Mouse (Mus musculus) thymus, adult 18-20 months (tissue): ENCODE measurements around the gene Arl9.
"Not testable (repeated sequence)": the region's sequence is repeated elsewhere in the genome, so short reads cannot be mapped to it uniquely, and the experiment has no call there.

ENCODE experiments used
- DNase-seq, 2 experiments: peaks; one replicate each; pipeline ENCODE4 v3.0.0; 2022; ENCODE audit warnings: mixed read lengths in 2 of 2

Arl9 gene

DNA sequence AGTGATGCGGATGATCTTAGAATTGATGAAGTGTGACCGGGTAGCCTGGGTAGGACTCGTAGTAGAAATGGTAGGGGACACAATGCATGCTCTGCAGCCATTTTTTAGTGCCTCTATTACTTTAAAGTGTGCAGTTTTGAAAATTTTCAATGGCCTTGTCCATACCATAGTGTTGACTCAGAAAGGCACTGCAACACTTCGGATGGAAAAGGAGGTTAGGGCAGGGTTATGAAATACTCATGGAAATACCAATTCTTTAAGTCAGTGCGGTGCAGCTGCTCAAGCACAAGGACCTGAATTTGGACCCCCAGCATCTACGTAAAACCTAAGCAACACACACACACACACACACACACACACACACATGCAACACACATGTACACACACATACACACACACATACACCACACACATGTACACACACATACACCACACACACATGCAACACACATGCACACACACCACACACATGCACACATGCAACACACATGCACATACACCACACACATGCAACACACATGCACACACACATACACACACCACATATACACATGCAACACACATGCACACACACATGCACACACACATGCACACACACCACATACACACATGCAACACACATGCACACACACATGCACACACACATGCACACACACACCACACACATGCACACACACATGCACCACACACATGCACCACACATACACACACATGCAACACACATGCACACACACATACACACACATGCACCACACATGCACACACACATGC lies at the start of gene Arl9:
Gene Arl9 (plus strand): TSS at position 5 of the 771 bp plus-strand sequence.
- DNase-seq: no peak

- no peak for DNase-seq
Measured at GRCm38 (mm10) chr5:76954271-76954900, 49.5 kb upstream of the Arl9 start.

DNA sequence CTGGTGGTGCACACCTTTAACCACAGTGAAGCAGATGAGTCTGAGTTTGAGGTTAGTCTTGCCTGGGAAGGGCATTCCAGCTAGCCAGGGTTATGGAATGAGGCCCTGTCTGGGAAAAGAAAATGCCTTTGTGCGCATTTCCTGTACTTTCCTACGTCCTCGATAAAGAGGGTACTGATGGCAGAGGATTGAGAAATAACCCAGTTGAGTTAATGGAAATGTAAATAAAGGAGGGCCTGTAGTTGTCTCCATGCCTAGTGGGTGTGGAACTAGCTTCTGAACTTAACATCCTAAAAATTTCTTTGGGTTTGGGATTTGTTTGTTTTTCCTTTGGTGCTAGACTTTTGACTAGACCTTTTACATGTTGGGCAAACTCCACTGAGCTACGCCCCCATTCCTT lies 48.4 kb upstream of the Arl9 start:
- DNase-seq: no peak

GRCm38 (mm10) chr5:76957954-76958353 lies 45.9 kb upstream of the Arl9 start:
- no peak for DNase-seq

DNA sequence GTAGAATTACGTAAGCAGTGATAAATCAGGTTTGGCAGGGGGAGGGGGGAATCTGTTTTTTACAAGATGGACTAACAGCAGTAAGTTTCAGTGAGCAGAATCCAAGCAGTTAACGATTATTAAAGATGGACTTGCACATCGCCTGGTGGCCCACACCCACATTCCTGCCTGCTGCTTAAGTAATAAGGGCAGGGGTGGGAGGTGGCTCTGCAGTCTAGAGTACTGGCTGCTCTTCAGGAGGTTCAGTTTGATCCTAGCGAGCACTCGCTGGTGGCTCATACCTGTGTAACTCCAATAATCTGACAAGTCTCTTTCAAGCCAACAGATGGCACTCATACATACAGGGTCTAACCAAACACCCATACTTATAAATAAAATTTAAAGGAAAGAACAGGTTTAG lies 44.3 kb upstream of the Arl9 start:
- DNase-seq: no peak

DNA sequence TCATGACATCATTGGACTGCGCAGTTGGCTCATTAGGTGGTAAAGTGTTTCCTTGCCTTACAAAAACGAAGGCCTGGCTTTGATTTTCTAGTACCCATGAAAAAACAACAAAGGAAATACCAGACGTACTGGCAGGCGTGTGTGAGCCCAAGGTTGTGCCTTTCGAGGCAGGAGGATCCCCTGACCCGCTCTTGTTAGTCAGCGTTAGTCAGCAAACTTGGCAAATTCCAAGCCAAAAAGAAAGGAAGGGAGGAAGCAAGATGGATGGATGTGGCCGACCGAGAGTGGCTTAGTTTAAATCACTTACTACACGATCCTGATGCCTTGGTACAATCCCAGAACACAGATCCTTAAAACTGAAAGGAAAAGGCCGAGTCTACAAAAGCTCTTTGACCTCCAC lies 41.3 kb upstream of the Arl9 start:
- DNase-seq: no peak

DNA sequence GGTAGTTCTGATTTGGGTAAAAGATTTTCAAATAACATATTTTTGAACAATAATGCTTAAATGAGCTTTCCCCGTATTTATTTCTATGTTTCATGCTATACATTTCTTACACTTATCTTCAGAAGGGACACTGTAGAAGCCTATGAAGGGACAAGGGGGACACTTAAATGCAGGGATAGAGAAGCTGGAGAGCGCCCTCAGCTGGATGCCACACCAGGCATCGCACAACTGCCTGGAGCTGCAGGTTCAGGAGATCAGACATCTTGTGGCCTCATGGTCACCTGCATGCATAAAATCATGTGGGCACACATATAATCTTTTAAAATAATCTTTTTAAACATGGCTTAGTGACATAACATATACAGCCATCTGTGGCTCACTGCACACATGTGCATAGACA lies 39.2 kb upstream of the Arl9 start:
- no peak for DNase-seq

- DNase-seq: no peak
Measured at GRCm38 (mm10) chr5:76969250-76969649, 34.6 kb upstream of the Arl9 start.

DNA sequence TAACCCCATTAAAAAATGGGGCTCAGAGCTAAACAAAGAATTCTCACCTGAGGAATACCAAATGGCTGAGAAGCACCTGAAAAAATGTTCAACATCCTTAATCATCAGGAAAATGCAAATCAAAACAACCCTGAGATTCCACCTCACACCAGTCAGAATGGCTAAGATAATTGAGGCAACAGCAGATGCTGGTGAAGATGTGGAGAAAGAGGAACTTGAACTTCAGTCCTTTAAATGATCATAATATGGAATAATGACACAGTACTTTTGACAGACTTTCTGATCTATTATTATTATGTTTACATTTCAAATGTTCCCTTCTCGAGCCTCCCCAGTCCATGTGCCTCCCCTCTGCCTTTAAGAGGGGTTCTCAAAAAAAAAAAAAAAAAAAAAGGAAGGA lies 32.7 kb upstream of the Arl9 start:
- not testable (repeated sequence) for DNase-seq

DNA sequence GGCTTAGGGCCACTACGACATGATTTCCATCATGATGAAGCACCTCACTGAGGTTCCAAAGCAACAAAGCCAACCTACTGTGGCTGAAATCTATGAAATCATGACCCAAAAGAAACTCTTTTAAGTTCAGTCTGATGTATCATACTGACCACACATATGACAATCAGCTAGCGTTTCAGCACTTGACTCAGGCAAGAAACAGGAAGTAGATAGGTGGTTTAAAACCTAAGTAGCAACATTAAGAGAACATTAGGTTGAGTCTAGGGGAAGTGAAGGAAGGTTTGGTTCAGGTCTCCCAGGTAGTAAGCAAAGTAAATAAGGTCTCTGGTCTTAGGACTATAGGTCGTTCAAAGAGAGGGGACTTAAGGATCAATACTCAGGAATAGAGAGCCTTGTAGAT lies 30.4 kb upstream of the Arl9 start:
- DNase-seq: no peak

GRCm38 (mm10) chr5:76974207-76974553 lies 29.7 kb upstream of the Arl9 start:
- no peak for DNase-seq

GRCm38 (mm10) chr5:76974554-76975285 lies 29.1 kb upstream of the Arl9 start, which contains the start of gene Srp72:
TSS of gene Srp72 (plus strand) at chr5:76974683.
- peak; percentile 71 to 72 for DNase-seq

DNA sequence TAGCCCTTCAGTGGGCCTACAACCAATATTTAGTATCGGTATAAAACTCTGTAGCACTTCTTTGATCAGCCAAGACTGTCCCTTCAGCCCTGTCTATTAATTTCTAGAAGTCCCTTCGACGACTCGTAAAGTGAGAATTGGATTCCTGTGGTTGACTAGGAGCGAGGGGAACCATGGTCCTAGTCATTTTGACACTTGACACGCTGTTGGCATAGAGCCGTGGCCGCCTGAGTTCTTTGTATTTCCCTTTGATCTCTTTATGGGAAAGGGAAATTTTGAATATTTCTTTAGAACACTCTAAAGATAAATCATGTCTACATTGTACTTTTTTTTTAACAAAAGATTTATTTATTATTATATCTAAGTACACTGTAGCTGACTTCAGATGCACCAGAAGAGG lies 28.1 kb upstream of the Arl9 start:
- DNase-seq: no peak

GRCm38 (mm10) chr5:76984015-76984414 lies 19.8 kb upstream of the Arl9 start:
- no peak for DNase-seq

GRCm38 (mm10) chr5:76990789-76991188 lies 13.1 kb upstream of the Arl9 start:
- DNase-seq: no peak

GRCm38 (mm10) chr5:76993174-76993814 lies 10.6 kb upstream of the Arl9 start:
- no peak for DNase-seq

DNA sequence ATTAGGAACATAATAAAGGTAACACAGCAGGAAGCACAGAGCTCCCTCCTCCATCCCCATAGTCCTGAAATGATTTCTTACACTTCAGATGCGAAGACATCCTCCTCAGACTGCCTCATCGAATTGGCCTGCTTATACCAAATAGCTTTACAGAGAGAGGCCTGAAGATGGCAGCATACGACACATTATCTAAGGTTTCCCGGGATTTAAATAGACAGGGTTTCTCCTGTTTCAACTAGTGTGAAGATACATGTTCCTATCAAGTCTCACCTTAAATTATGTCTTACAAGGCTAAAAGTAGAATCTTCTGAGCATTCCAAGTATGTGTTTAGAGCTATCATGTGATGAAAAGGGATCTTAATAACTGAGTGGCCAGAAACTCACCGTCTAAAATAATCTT lies 5.4 kb upstream of the Arl9 start:
- no peak for DNase-seq

- DNase-seq: no peak
Measured at GRCm38 (mm10) chr5:77001192-77001591, 2.7 kb upstream of the Arl9 start.

GRCm38 (mm10) chr5:77010352-77010751 lies 6.5 kb downstream of the Arl9 start:
- DNase-seq: no peak

DNA sequence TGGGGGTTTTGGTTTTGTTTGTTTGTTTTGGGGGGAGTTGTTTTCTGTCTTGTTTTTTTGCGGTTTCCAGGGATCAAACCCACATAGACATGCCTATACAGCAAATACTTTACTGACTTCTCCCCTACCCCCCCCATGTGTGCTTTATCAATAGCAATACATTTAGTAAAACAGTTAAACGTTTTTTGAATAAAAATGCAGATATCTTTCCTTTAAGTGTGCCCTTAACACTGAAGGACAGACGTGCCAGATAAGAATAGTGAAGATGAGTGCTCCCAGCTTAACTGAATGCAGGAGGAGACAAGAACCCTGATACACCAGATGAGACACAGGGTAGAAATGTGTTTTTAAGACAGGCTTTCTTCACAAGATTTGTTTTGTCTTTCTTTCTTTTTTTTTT lies 7.2 kb downstream of the Arl9 start:
- no peak for DNase-seq

- no peak for DNase-seq
Measured at GRCm38 (mm10) chr5:77013171-77013570, 9.3 kb downstream of the Arl9 start.

DNA sequence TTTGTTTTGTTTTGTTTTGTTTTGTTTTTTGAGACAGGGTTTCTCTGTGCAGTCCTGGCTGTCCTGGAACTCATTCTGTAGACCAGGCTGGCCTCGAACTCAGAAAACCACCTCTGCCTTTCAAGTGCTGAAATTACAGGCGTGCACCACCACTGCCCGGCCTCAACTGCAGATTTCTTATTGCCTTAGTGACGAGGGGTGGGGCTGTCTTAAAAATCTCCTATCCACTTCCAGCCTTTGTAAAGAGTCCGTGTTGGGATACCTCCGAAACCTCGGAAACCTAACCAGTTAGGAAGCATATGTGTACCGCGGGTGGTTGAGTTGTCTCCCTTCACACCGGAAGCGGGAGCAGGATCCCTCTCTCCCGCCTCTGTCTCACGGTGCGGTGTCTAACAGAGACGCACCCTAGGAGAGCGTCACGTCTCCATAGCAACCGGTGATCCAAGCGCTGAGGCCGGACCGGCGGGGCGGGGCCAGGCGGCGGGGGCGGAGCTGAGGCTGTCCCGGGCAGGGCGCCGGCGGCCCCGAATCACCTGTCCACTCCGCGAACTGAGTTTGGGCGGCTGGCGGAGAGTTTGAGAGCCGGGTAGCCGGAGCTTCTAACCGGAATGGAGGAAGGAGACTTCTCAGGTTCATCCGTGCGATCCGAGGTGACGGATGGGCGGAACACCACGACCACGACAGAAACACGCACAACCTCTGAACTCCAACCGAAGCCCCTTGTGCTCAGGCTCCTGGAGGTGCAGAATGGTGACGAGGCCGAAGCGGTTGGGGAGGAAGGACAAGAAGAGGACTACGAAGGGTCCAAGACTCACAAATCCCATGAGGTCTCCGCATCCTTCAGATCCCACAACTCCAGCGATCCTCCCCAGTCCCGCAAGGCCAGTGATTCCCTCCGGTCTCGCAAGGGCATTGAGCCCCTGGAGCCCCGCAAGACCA lies 12.0 kb downstream of the Arl9 start, which contains the start of gene Thegl:
Gene Thegl (plus strand): TSS at position 480 of the 939 bp plus-strand sequence.
- peak; percentile 21 to 31 for DNase-seq
